Mouse (Mus musculus): Measurements from ENCODE around the gene Tspan33. TPM values are rescaled to one million over a fixed set of nuclear protein-coding genes. Genes with fewer than 3 reads are reported as not detected.

Tspan33 gene
- polyA plus RNA-seq, 1 experiment from 2014 or later, result 4.0 TPM

DNA sequence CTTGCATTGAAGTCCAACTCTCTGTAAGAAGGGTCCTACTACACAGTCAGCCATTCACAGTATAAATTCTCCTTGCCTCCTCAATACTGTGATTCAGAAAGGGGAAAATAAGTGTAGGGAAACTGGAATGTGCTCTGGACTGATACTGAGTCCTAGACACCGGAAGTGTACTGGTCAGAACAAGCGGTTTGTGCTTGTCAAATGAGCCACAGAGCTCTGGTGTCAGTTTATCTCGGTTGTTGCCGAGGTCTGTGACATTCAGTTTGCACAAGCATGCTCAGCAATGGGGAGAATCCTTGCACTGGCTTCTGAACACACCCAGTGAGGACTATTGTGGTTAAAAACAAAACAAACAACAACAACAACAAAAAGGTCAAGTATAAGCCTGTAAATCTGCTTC is 12.2 kb upstream of the Tspan33 start:
- Histone ChIP-seq H3K9ac (replicated peaks; ENCODE audit: low read depth) (no peak overlapping the region), H3K4me2 (replicated peaks; ENCODE audit: low read depth, low read length) (no peak overlapping the region), H3K4me3 (ENCODE audit: low read depth, low read length) (no peak overlapping the region), H3K36me3 (ENCODE audit: insufficient read depth, low read length) (no peaks in the 10 kb centered on the region), H3K9me3 (ENCODE audit: low read length) (no peaks in the 10 kb centered on the region), H3K4me1 (ENCODE audit: insufficient read depth, low read depth, low read length) (no peaks in the 10 kb centered on the region), H3K27me3 (replicated peaks; ENCODE audit: insufficient read depth, low read length) (no peaks in the 10 kb centered on the region), H3K27ac (ENCODE audit: low read length) (no peak overlapping the region)
- WGBS, result 55% methylated on average over 4 of the region's 4 CpGs
- DNase-seq (ENCODE audit: low spot score) (no peak), ATAC-seq (no peak)
- TF ChIP-seq EP300 (IDR thresholded peaks at IDR 0.05) (no peak), CTCF (IDR thresholded peaks at IDR 0.05) (no peak)

DNA sequence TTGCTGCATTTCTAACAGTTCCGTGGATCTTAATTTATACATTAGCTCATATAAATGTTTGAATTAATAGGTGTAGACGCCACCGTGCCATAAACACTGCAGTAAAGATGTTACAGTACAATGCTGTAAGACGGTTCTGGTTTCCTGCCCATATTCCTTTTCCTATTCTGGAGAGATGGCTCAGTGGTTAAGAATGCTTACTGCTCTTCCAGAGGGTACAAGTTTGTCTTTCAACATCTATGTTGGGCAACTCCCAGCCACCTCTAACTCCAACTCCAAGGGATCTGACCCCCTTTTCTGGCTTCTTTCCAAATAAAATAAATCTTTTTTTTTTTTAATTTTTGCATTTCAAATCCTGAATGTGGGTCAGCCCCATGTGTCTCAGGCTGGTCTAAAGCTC is 9.3 kb upstream of the Tspan33 start:
- no peak overlapping the region for H3K4me2 ChIP-seq (replicated peaks; ENCODE audit: low read depth, low read length)
- no peak overlapping the region for H3K27ac ChIP-seq (ENCODE audit: low read length)
- no peaks in the 10 kb centered on the region for H3K27me3 ChIP-seq (replicated peaks; ENCODE audit: insufficient read depth, low read length)
- no peaks in the 10 kb centered on the region for H3K4me1 ChIP-seq (ENCODE audit: insufficient read depth, low read depth, low read length)
- ATAC-seq, result no peak
- H3K9me3 ChIP-seq (ENCODE audit: low read length), result no peaks in the 10 kb centered on the region
- no peak for DNase-seq (ENCODE audit: low spot score)
- H3K9ac ChIP-seq (replicated peaks; ENCODE audit: low read depth), result no peak overlapping the region
- H3K4me3 ChIP-seq (ENCODE audit: low read depth, low read length), result no peak overlapping the region
- WGBS, result 65% methylated on average over 4 of the region's 4 CpGs
- no peak for TF ChIP-seq CTCF (IDR thresholded peaks at IDR 0.05)
- H3K36me3 ChIP-seq (ENCODE audit: insufficient read depth, low read length), result no peaks in the 10 kb centered on the region

DNA sequence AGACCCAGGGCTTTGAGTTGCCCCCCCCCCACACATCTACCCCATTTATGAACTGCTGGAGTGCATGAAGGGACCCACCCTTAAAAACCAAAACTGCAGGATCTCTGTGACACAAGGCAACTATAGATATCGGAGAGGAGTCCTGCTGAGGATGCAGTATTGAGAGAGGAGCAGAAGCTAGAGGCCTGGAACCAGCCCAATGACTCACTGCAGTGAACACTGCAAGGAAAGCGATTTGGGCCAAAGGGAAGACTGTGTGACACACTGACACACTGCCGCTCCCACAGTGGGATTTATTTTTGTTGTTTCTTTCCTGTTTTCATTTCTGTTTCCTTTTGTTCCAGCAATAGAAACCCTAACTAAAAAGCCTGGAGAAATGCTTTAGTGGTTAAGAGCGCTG is 8.1 kb upstream of the Tspan33 start:
- Histone ChIP-seq H3K27ac (ENCODE audit: low read length) (no peak overlapping the region), H3K27me3 (replicated peaks; ENCODE audit: insufficient read depth, low read length) (no peaks in the 10 kb centered on the region), H3K36me3 (ENCODE audit: insufficient read depth, low read length) (no peaks in the 10 kb centered on the region), H3K4me2 (replicated peaks; ENCODE audit: low read depth, low read length) (no peak overlapping the region), H3K4me3 (ENCODE audit: low read depth, low read length) (no peak overlapping the region), H3K9ac (replicated peaks; ENCODE audit: low read depth) (no peak overlapping the region), H3K4me1 (ENCODE audit: insufficient read depth, low read depth, low read length) (no peaks in the 10 kb centered on the region), H3K9me3 (ENCODE audit: low read length) (no peaks in the 10 kb centered on the region)
- TF ChIP-seq EP300 (IDR thresholded peaks at IDR 0.05), result no peak
- no peak for TF ChIP-seq CTCF (IDR thresholded peaks at IDR 0.05)
- DNase-seq (ENCODE audit: low spot score), result no peak
- ATAC-seq, result no peak
- WGBS, result 73% methylated on average over 4 of the region's 4 CpGs

DNA sequence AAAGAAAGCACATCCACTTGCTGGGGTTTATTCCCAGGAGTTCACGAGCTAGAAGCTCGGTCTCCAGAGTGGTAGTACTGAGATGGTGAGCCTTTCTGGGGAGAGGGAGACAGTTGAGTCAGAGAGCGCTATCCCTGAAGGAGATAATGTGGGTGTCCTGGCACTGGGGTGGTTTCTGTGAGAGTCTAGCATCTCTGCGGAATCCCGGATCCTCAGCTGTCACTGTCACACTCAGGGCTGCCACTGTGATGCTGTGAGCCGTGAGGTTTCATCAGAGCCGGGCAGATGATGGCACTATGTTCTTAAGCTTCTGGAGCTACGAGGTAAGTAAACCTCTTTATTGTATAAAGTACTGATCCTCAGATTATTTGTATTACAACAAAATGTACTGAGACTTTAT is 4.6 kb upstream of the Tspan33 start:
- H3K9me3 ChIP-seq (ENCODE audit: low read length), result no peaks in the 10 kb centered on the region
- no peak for ATAC-seq
- TF ChIP-seq CTCF (IDR thresholded peaks at IDR 0.05) (no peak), EP300 (IDR thresholded peaks at IDR 0.05) (no peak)
- no peak overlapping the region for H3K4me2 ChIP-seq (replicated peaks; ENCODE audit: low read depth, low read length)
- no peak overlapping the region for H3K27ac ChIP-seq (ENCODE audit: low read length)
- H3K27me3 ChIP-seq (replicated peaks; ENCODE audit: insufficient read depth, low read length), result peaks cover 10% of the 10 kb centered on the region
- no peaks in the 10 kb centered on the region for H3K36me3 ChIP-seq (ENCODE audit: insufficient read depth, low read length)
- H3K9ac ChIP-seq (replicated peaks; ENCODE audit: low read depth), result no peak overlapping the region
- no peak for DNase-seq (ENCODE audit: low spot score)
- WGBS, result 61% methylated on average over 8 of the region's 8 CpGs
- H3K4me3 ChIP-seq (ENCODE audit: low read depth, low read length), result no peak overlapping the region
- H3K4me1 ChIP-seq (ENCODE audit: insufficient read depth, low read depth, low read length), result no peaks in the 10 kb centered on the region

GRCm38 (mm10) chr6:29694375-29695289 is 610 bp downstream of the Tspan33 start:
- WGBS, result 18% methylated on average over 30 of the region's 35 CpGs
- DNase-seq (ENCODE audit: low spot score), result no peak

GRCm38 (mm10) chr6:29695290-29695674 is 1.3 kb downstream of the Tspan33 start:
- Histone ChIP-seq H3K36me3 (ENCODE audit: insufficient read depth, low read length) (no peaks in the 10 kb centered on the region), H3K27me3 (replicated peaks; ENCODE audit: insufficient read depth, low read length) (peaks cover 16% of the 10 kb centered on the region), H3K9ac (replicated peaks; ENCODE audit: low read depth) (no peak overlapping the region), H3K4me2 (replicated peaks; ENCODE audit: low read depth, low read length) (no peak overlapping the region), H3K4me3 (ENCODE audit: low read depth, low read length) (no peak overlapping the region), H3K9me3 (ENCODE audit: low read length) (no peaks in the 10 kb centered on the region), H3K4me1 (ENCODE audit: insufficient read depth, low read depth, low read length) (no peaks in the 10 kb centered on the region), H3K27ac (ENCODE audit: low read length) (no peak overlapping the region)
- DNase-seq (ENCODE audit: low spot score), result no peak
- ATAC-seq, result no peak
- 60% methylated on average over 3 of the region's 3 CpGs for WGBS
- no peak for TF ChIP-seq CTCF (IDR thresholded peaks at IDR 0.05)
- no peak for TF ChIP-seq EP300 (IDR thresholded peaks at IDR 0.05)

More at GRCm38 (mm10) chr6:29694375-29695289, 610 bp downstream of the Tspan33 start:
- no peaks in the 10 kb centered on the region for H3K36me3 ChIP-seq (ENCODE audit: insufficient read depth, low read length)
- H3K27me3 ChIP-seq (replicated peaks; ENCODE audit: insufficient read depth, low read length), result peaks cover 16% of the 10 kb centered on the region
- H3K27ac ChIP-seq (ENCODE audit: low read length), result no peak overlapping the region
- peak overlapping the region; percentile 57 for H3K4me3 ChIP-seq (ENCODE audit: low read depth, low read length)
- H3K9me3 ChIP-seq (ENCODE audit: low read length), result no peaks in the 10 kb centered on the region
- no peak for TF ChIP-seq CTCF (IDR thresholded peaks at IDR 0.05)
- no peak for TF ChIP-seq EP300 (IDR thresholded peaks at IDR 0.05)
- peak overlapping the region; percentile 99 for H3K4me2 ChIP-seq (replicated peaks; ENCODE audit: low read depth, low read length)
- H3K4me1 ChIP-seq (ENCODE audit: insufficient read depth, low read depth, low read length), result no peaks in the 10 kb centered on the region
- peak; percentile 8 for ATAC-seq
- peak overlapping the region; percentile 32; the same call in 1 of the 2 replicates for H3K9ac ChIP-seq (replicated peaks; ENCODE audit: low read depth)

Data from lung, postnatal 0 days (tissue).